Mouse (Mus musculus) kidney, adult 2 months (tissue): ENCODE data around the gene Rubcnl.

Experiments used
- CTCF ChIP-seq: fragments of 200-500 bp; conservative IDR thresholded peaks from 2 replicates; pipeline ENCODE4 v1.5.1; 2011; ENCODE audit warnings: low read depth, mild to moderate bottlenecking, control low read depth, low read length, moderate library complexity, mixed read lengths; ENCODE audit not compliant: insufficient read depth, insufficient read length
- POLR2A ChIP-seq: fragments of 200-500 bp; IDR thresholded peaks from one replicate; pipeline ENCODE4 v1.6.1; 2011; ENCODE audit warnings: low read depth, low read length, control low read depth

GRCm38 (mm10) chr14:74974136-74974651 lies 41.6 kb upstream of the Rubcnl start:
- TF ChIP-seq CTCF (no peak), POLR2A (no peak)
